Mouse (Mus musculus) erythroblast, embryonic 14.5 days (primary cell): ENCODE measurements around the gene Ost4.

Experiments used
- GATA1 ChIP-seq: IDR thresholded peaks from 2 replicates; pipeline ENCODE4 v1.6.1; 2012; ENCODE audit warnings: low read length, inconsistent platforms, mixed read lengths
- TAL1 ChIP-seq: IDR thresholded peaks from 3 replicates; pipeline ENCODE4 v1.6.1; 2012; ENCODE audit warnings: low read length, inconsistent platforms, mixed read lengths

DNA sequence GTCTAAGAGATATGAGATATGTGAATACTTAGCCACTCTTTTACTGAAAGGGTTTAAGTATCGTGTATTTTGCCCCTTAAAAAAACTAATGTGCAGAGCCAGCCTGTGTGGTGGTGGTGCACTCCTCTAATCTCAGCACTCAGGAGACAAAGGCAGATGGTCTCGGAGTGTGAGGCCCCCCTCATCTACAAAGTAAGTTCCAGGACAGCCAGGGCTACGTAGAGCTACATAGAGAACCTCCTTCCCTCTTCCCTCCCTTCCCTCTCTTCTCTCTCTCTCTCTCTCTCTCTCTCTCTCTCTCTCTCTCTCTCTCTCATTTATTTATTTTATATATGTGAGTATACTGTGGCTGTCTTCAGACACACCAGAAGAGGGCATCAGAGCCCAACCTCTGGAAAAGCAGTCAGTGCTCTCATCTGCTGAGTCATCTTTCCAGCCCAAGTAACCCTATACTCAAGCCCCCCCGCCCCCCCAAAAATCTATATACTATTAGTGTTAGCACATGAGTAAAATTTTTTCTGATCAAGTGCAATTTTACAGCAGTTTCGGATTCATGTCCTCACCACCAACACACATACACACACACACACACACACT lies 28.1 kb downstream of the Ost4 start:
- TF ChIP-seq GATA1 (no peak), TAL1 (no peak)
